Mouse (Mus musculus): ENCODE data around the gene Tmcc3.

DNA sequence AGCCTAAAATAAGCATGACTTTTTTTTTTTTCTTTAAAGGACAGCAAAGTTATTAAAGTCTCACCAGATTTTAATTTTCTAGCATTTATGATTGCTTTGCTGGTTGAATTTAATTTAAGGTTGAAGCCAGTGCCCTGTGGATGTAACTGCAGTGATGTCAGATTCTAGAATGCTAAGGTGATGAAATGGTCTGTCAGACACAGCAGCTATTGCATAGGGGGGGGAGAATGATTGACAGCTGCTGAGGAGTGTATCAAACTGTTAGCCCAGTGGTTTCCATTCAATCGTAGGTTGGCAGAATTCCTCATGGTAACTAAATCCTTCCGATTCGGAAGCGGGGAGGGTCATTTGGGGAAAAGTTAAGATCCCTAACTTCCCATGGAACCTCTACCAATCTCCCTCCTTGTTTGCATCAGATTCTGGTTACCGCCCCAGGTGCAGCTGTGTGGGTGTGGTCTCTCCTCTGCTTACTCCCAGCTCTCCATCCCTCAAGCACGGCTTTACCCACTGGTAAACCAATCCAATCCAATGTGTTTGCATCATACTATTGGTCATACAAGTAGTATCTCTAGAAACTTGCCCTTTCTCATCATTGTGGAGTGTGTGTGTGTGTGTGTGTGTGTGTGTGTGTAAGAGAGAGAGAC lies 221.5 kb downstream of the Tmcc3 start:
- TF ChIP-seq CTCF (IDR thresholded peaks at IDR 0.05) (no peak), EP300 (IDR thresholded peaks at IDR 0.05; ENCODE audit: insufficient read depth, low read depth, low read length) (no peak)
